Mouse (Mus musculus) spleen, adult 12 weeks (tissue): ENCODE results near the gene Fbxo21.

Experiments used
- DNase-seq: peaks from one replicate; pipeline ENCODE4 v3.0.0; 2022; ENCODE audit warnings: low spot score

Gene Fbxo21

GRCm38 (mm10) chr5:117980921-117981320 lies 4.4 kb downstream of the Fbxo21 start:
- DNase-seq: no peak

DNA sequence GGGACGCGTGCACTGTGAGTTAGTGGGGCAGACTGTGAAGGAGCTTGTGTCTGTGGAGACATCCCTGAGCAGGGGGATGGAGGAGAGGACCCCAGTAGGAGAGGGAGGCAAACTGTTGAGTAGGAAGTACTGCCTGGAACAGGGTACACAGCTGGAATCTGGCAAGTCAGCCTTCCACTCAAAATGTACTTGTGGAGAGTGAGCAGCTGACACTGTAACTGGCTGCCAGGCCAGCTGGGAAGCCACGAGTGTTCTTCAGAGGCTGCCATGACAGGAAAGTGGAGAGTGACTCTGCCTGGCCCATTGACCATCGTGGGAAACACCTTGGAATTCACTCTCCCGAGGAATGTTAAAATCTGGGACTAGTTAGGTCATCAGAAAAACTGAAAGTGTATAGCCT lies 5.4 kb downstream of the Fbxo21 start:
- no peak for DNase-seq

GRCm38 (mm10) chr5:117986327-117986726 lies 9.8 kb downstream of the Fbxo21 start:
- no peak for DNase-seq

- DNase-seq: no peak
Measured at GRCm38 (mm10) chr5:117987891-117988290, 11.4 kb downstream of the Fbxo21 start.

DNA sequence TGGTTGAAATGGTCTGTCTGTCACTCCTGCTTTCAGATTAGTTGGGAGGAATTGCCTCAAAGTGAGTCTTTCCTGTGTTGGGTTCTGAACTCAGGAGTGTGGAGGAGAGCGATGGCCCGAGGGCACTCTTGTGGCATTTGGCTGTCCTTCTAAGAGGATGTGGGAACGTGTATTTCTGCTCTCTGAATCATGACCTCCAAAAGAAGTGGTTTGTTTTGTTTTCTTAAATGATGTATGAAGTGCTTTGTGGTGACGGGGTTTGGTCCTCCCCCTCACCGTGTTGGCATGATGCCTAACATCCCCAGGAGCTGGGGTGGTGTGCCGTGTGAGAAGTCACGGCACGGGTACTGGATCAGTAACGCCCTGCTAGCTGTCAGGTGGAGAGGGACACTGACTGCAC lies 11.8 kb downstream of the Fbxo21 start:
- no peak for DNase-seq

GRCm38 (mm10) chr5:117989773-117990172 lies 13.2 kb downstream of the Fbxo21 start:
- DNase-seq: no peak

DNA sequence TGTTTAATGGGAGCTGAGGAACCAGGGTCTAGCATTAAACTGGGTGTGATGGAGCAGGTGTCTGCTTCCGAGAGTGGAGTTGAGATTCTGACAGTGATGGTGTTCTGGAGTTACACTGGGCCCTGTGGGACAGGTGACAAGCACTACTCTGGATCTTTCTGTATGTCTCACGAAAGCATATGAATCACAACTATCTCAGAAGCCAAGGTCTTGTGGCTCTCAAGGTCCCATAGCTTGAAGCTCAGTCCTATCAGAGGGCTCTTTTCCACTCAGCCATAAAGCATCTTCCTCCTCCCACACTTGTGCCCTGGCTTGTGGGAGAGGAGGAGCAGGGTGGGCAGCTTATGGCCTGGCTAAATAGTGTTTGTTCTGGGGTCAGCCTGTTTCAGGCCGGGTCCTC lies 14.4 kb downstream of the Fbxo21 start:
- no peak for DNase-seq

GRCm38 (mm10) chr5:117993550-117993949 lies 17.0 kb downstream of the Fbxo21 start:
- DNase-seq: no peak

DNA sequence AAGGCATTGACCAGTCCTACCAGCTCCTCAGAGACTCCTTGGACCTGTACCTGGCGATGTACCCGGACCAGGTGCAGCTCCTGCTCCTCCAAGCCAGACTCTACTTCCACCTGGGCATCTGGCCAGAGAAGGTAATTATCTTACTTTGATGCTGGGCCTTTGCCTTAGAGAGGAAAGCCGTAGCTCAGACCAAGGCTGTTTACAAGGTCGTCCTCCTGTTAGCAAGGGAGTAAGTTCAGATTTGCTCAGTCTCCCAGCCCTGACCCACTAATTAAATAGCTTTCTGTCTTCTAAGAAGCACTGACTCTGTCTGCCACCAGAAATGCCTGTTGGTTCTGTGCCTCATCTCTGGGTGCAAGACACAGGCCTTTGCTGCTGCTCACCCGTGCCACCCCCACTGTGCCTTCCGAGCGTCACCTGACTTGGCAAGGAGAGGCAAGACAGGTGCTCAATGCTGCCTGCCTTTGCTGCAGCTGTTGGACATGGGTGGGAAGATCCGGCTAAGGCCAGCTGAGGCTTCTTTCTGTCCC lies 18.9 kb downstream of the Fbxo21 start:
- DNase-seq: no peak

GRCm38 (mm10) chr5:117995911-117996310 lies 19.4 kb downstream of the Fbxo21 start:
- no peak for DNase-seq

GRCm38 (mm10) chr5:117996581-117996980 lies 20.1 kb downstream of the Fbxo21 start:
- DNase-seq: no peak

DNA sequence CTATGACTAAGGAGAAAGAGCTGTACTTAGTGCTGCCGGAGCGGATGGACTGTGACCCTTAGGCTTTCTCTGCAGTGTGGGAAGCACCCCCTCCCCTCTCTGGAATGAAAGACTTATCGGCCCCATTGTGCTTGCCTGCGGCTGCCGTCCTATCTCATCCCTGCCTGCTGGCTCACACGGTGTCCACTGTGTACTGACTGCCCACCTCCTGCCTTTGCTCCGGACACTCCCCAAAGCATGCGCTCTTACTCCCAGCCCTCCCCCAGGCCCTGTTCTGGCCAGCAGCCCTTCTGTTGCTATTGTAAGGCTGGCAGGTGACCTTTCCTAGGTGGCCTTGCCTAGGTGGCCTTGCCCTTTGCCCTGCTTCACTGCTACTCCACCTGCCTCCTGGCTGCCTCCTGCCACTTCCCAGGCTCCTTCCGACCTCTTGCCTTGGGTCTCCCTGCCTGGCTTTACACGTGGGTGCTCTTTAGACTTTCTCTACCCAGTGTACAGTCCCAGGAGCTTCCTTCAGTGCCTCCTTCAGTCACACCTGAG lies 21.0 kb downstream of the Fbxo21 start:
- no peak for DNase-seq

GRCm38 (mm10) chr5:117999061-117999460 lies 22.5 kb downstream of the Fbxo21 start:
- no peak for DNase-seq

- no peak for DNase-seq
Measured at GRCm38 (mm10) chr5:117999584-117999983, 23.1 kb downstream of the Fbxo21 start.

DNA sequence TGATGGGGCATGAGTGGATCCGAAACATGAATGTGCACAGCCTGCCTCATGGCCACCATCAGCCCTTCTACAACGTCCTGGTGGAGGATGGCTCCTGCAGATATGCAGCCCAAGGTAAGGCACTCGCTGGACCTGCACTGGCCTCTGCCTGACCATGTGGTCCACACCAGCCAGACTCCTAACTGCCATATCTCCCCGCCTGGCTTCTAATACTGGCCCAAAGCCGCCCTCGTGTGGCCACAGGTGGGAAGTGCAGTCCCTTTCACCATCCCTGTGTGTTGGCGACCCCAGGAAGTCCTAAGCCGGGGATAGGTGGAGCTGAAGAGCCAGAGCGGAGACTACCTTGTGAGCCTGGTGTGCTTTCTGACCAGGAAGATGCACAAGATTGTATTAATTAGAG lies 25.5 kb downstream of the Fbxo21 start:
- peak; percentile 20 for DNase-seq

GRCm38 (mm10) chr5:118004619-118005018 lies 28.1 kb downstream of the Fbxo21 start:
- DNase-seq: peak; percentile 17

- no peak for DNase-seq
Measured at GRCm38 (mm10) chr5:118005728-118006127, 29.2 kb downstream of the Fbxo21 start.

GRCm38 (mm10) chr5:118008344-118008743 lies 31.8 kb downstream of the Fbxo21 start:
- no peak for DNase-seq

DNA sequence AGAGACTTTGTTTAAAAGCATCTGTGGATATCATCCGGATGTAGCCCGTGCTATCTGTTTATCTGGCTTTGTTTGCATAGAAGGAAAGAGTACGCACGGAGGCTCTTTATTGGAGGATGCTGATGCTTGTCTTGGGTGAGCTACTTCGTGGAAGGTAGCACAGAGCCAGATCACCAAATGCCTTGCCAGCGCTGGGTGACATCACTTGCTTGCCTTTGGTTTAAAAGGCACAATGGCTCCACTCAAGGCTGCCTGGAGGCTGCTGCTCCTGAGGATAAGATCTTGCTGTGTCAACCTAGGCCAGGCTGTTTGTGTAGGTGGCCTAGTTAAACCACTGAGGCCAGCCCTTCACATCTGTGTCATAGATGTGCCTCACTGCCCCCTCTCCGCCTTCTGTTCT lies 34.3 kb downstream of the Fbxo21 start:
- DNase-seq: no peak

DNA sequence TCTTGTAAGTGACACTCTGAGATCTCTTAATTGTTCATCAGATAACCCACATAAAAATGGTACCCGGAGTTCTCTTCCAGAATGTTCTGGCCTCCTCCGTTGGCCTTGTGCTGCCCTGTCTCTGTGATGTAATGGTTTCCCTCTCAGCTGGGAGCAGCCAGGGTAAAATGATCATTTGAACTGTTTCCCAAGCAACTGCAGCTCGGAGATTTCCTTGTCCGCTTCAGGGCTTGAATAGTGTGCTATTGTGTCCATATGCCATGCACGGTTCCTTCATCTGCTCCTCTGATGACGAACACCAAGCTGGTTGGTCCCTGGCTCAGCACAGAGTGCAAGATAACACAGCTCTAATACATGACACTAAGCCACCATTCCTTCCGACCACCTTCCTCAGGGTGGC lies 35.3 kb downstream of the Fbxo21 start:
- no peak for DNase-seq

- DNase-seq: no peak
Measured at GRCm38 (mm10) chr5:118015028-118015427, 38.5 kb downstream of the Fbxo21 start.

DNA sequence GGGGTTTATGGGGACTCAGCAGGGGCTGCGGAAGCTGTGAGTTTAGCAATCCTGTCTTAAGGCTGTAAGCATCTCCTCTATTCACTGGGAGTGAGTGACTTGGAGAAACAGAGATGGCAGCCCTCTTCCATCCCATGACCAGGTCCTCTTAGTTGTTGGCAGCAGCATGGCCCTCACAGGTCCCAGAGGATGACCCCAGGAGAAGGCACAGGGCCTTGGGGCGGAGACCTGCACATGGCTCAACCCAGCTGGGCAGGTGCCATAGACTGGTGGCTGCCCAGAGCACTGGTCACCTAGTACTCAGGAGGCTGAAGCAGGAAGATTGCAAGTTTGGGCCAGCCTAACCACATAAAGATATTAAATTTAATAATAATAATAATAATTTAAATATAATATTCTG lies 39.1 kb downstream of the Fbxo21 start:
- DNase-seq: no peak

- DNase-seq: no peak
Measured at GRCm38 (mm10) chr5:118017527-118017926, 41.0 kb downstream of the Fbxo21 start.

DNA sequence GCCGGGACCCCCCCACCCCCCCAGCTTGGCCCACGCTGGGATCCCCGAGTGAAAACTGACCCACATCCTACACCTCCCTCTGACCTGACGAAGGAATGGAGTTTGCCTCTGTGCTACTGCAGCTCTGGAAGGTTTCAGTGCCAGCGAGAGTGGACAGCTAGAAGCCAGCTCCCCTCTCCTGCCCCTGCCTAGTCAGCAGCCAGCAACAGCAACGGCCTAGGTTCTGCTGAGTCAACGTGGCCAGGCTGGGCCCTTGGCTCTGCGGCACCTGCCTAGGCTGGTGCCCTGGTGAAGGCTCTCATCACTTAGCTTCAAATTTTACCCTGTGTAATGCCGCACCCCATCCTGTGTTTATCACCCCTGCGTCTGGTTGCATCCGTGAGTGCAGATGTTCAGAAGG lies 43.4 kb downstream of the Fbxo21 start:
- no peak for DNase-seq

DNA sequence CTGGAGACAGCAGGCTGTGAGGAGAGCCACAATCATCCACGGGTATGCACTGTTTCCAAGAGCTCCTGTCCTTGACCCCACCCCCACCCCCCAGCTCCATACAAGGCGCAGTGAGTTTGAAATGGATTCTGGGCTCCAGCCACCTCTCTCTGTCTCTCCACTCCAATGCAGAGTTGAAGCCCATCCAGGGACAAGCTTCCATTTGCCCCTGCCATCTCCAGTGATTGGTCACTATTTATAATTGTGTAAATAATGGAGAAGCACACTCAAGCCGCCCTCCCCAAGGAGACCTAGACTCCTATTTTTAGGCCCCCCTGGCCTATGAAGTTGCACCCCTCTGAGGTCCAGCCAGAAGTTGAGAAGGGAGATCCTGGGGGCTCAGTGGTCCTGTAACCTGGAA lies 46.5 kb downstream of the Fbxo21 start:
- no peak for DNase-seq
